8 mouse cellular contexts compared by ENCODE assay signal in genomic region chr14:119831165-119832011, GRCm38 (mm10).
DNase-seq lines count a peak whose midpoint lies in the region; ATAC-seq and TF ChIP-seq lines count a peak whose summit lies in the region.

No protein-coding gene starts in this region.

- WGBS in forebrain, embryonic 13.5 days, result 43% methylated on average over 19 of the region's 19 CpGs
- WGBS in hindbrain, postnatal 0 days, result 35% methylated on average over 19 of the region's 19 CpGs
- WGBS in neural tube, embryonic 12.5 days, result 38% methylated on average over 19 of the region's 19 CpGs
- 80% methylated on average over 19 of the region's 19 CpGs for WGBS in thymus, adult 2 months

- H3K27ac ChIP-seq in forebrain, embryonic 13.5 days, result no peak overlapping the region
- no peak overlapping the region for H3K27ac ChIP-seq in hindbrain, postnatal 0 days
- no peak overlapping the region for H3K27ac ChIP-seq in neural tube, embryonic 12.5 days
- no peak overlapping the region for H3K27ac ChIP-seq in thymus, adult 2 months (ENCODE audit: control insufficient read depth, insufficient read depth, low read length)

- no peak overlapping the region for H3K9ac ChIP-seq in forebrain, embryonic 13.5 days
- no peak overlapping the region for H3K9ac ChIP-seq in hindbrain, postnatal 0 days (replicated peaks; ENCODE audit: low read length)
- H3K9ac ChIP-seq in neural tube, embryonic 12.5 days, result no peak overlapping the region

- intact Hi-C loops in left cerebral cortex, postnatal 4 days (cut with DNase I), result loop anchor here (10.0 kb wide), 1 partner anchor 553 kb away; no protein-coding TSS in a partner anchor

- peaks cover 15% of the 10 kb centered on the region; the same call in 1 of the 2 replicates for H3K4me1 ChIP-seq in forebrain, embryonic 13.5 days
- H3K4me1 ChIP-seq in hindbrain, postnatal 0 days (ENCODE audit: insufficient read depth, low read length), result peaks cover 4% of the 10 kb centered on the region; the same call in 1 of the 2 replicates
- H3K4me1 ChIP-seq in neural tube, embryonic 12.5 days, result peaks cover 20% of the 10 kb centered on the region
- H3K4me1 ChIP-seq in thymus, adult 2 months (replicated peaks; ENCODE audit: control insufficient read depth, insufficient read depth, low read length), result no peaks in the 10 kb centered on the region

- TF ChIP-seq POLR2A in thymus, adult 2 months (IDR thresholded peaks at IDR 0.05; ENCODE audit: control insufficient read depth, extremely low read depth, insufficient read depth, low read length, poor library complexity), result no peak

- H3K4me3 ChIP-seq in forebrain, embryonic 13.5 days, result no peak overlapping the region
- no peak overlapping the region for H3K4me3 ChIP-seq in hindbrain, postnatal 0 days (ENCODE audit: low read length)
- H3K4me3 ChIP-seq in neural tube, embryonic 12.5 days, result no peak overlapping the region
- no peak overlapping the region for H3K4me3 ChIP-seq in thymus, adult 2 months (ENCODE audit: control insufficient read depth, insufficient read depth, low read length)

- peak; percentile 81 for ATAC-seq in forebrain, embryonic 13.5 days
- peak; percentile 49 for ATAC-seq in hindbrain, postnatal 0 days
- ATAC-seq in neural tube, embryonic 12.5 days (ENCODE audit: low FRiP score, low read depth), result peak; percentile 86

- no peaks in the 10 kb centered on the region for H3K9me3 ChIP-seq in forebrain, embryonic 13.5 days (replicated peaks)
- no peaks in the 10 kb centered on the region for H3K9me3 ChIP-seq in hindbrain, postnatal 0 days (ENCODE audit: low read length)
- no peaks in the 10 kb centered on the region for H3K9me3 ChIP-seq in neural tube, embryonic 12.5 days

- TF ChIP-seq CTCF in hindbrain, postnatal 0 days (IDR thresholded peaks at IDR 0.05; ENCODE audit: low read depth), result no peak
- TF ChIP-seq CTCF in thymus, adult 2 months (IDR thresholded peaks at IDR 0.05; ENCODE audit: borderline replicate concordance, control insufficient read depth, extremely low read depth, insufficient read depth, low read length, poor library complexity), result no peak

- H3K4me2 ChIP-seq in forebrain, embryonic 13.5 days, result peak overlapping the region; percentile 51
- H3K4me2 ChIP-seq in hindbrain, postnatal 0 days (ENCODE audit: low read depth, low read length), result peak overlapping the region; percentile 25
- H3K4me2 ChIP-seq in neural tube, embryonic 12.5 days (replicated peaks), result peak overlapping the region; percentile 38

- no peaks in the 10 kb centered on the region for H3K27me3 ChIP-seq in forebrain, embryonic 13.5 days
- no peaks in the 10 kb centered on the region for H3K27me3 ChIP-seq in hindbrain, postnatal 0 days (ENCODE audit: insufficient read depth, low read length)
- no peaks in the 10 kb centered on the region for H3K27me3 ChIP-seq in neural tube, embryonic 12.5 days (replicated peaks)
- H3K27me3 ChIP-seq in thymus, adult 2 months (ENCODE audit: control insufficient read depth, insufficient read depth, low read length), result no peaks in the 10 kb centered on the region

- no peaks in the 10 kb centered on the region for H3K36me3 ChIP-seq in forebrain, embryonic 13.5 days (ENCODE audit: poor library complexity, severe bottlenecking)
- H3K36me3 ChIP-seq in hindbrain, postnatal 0 days (ENCODE audit: insufficient read depth, low read length), result no peaks in the 10 kb centered on the region
- H3K36me3 ChIP-seq in neural tube, embryonic 12.5 days, result no peaks in the 10 kb centered on the region
- no peaks in the 10 kb centered on the region for H3K36me3 ChIP-seq in thymus, adult 2 months (ENCODE audit: control insufficient read depth, insufficient read depth, low read length)

- peak; percentile 19 for DNase-seq in kidney, postnatal 10 days
- no peak for DNase-seq in kidney, adult 8-10 months
- DNase-seq in hindbrain, postnatal 0 days (ENCODE audit: low spot score), result peak; percentile 29
- DNase-seq in left cerebral cortex, postnatal 4 days, result no peak
- no peak for DNase-seq in T-cell, adult 2 months (ENCODE audit: low spot score)
- DNase-seq in thymus, adult 2 months, result no peak

Comparison
In these comparisons a context has a peak if more than half of its experiments do, and no peak if none do; other contexts are left out.
1. DNase-seq: peak in kidney, postnatal 10 days (single experiment) and hindbrain, postnatal 0 days (single experiment); none in kidney, adult 8-10 months (0 of 2), left cerebral cortex, postnatal 4 days (single experiment), T-cell, adult 2 months (single experiment) and thymus, adult 2 months (single experiment).
2. Peak in every context shown above with its lines, with median percentiles within 50 percentile points of each other: ATAC-seq and H3K4me2 ChIP-seq.